Mouse (Mus musculus): ENCODE results near the gene Ctf2.

The Ctf2 gene

DNA sequence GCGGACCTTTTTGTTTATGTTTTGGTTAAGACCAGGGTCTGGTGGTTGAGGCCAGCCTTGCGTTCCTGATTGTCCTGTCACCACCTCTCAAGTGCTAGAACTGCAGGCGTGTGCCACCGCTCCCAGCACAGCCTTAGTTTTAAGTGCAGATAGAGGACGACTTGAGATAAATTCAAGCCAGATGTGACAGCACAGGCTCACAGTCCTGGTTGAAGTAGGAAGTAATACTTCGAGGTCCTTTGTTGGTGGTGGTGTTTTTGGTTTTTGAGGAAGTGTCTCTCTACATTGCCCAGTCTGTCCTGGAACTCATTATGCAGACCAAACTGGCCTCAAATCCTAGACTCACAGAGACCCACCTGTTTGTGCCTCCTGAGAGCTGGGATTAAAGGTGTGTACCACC lies 27.8 kb upstream of the Ctf2 start:
- DNase-seq: no peak

DNA sequence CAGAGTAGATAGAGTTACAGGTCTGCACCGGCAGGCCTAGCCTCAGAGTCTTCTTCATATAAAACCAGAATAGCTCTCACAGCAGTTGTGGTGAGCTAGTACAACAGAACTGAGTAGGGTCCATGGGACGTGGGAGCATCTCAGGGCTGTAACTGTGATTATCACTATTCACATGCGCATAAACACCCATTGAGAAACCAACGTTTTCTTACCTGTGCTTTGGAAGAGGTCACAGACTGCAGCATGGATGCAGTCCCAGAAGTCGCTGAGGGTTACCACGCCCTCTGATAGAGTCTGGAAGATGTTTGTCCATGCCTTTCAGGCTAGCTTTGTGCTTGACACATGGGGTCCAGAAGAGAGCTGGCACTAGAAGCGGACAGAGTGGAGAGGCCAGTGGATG lies 21.8 kb upstream of the Ctf2 start:
- DNase-seq: no peak

DNA sequence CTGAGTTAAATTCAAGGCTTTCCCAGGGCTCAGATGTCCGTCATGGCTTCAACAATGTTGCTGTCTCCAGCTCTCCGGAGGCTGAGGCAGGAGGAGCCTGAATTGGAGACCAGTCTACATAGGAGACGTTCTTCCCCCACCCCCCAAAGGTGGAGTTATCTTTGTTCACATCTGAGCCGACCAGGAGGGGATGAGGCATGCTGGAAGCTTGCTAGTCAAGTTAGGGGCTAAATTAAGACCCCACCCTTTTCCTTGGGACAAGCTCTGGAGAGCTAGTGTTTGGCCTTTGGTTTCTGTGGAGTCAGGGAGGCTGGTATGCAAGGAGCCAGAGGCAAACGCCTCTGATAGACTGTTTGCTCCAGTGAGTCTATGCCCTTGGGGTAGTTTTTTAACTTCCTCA lies 21.2 kb upstream of the Ctf2 start:
- DNase-seq: no peak

DNA sequence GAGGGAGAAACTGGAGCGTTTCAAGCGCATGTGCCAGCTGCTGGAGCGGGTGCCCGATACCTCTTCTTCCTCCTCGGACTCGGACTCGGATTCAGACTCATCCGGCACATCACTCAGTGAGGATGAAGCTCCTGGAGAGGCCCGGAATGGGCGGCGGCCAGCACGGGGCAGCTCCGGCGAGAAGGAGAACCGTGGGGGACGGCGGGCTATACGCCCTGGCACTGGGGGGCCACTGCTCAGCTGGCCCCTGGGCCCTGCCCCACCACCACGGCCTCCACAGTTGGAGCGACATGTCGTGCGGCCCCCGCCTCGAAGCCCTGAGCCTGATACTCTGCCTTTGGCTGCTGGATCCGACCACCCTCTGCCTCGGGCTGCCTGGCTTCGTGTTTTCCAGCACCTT lies 20.1 kb upstream of the Ctf2 start:
- no peak for DNase-seq

DNA sequence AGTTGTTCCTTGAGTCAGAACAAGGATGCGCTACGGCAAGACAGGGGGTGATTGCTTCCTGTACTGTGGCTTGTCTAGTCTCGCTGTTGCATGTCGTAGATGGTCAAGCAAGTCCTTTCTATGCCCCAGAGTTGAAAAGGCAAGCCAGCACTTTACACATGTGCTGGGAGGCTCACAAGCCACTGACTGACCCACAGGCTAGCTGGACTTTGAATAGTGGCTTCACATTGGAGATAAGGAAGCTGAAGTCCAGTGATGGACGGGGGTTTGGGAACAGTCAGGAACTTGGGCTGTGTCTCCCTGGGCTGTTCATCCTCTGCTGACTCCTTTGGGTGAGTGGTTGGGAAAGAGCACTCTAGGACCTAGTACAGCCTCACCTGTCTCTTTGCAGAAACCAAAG lies 19.7 kb upstream of the Ctf2 start:
- no peak for DNase-seq

DNA sequence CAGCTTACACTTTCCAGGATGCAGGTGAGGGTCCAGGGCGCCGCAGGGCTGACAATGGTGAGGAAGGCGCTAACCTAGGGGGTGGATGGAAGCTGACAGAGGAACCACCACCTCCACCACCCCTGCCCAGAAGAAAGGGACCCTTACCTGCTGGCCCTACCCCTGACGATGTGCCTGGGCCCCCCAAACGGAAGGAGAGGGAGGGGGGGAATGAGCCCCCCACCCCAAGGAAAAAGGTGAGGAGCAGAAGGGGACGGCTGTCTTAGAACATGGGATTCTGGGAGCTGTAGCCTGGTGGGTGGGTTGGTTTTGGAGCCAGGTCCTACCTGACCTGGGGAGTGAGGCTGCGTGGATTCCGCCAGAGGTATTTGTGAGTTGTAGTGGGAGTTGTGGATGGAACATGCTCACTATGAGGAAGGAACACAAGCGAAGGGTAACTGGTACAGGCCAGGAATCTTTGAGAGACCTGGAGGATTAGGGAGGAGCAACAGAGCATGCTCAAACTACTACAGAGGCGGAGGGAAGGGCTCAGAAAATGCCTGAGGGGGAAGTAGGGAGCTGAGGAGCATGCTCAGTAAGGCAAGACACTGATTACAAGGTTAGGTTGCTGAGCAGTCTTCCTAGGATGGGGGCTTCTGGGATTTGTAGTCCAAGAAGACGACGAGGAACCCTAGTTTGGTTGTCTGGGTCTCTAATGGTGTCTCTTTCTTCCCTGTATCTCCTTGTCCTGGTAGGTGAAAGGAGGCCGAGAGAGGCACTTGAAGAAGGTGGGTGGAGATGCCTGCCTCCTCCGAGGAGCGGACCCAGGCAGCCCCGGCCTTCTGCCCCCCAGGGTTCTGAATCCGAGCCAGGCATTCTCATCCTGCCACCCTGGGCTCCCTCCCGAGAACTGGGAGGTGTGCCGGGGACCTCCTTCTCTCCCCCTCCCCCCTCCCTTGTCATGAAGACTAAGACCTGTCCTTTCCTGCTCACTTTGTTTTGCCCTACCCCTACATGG lies 18.5 kb upstream of the Ctf2 start:
- no peak for DNase-seq

DNA sequence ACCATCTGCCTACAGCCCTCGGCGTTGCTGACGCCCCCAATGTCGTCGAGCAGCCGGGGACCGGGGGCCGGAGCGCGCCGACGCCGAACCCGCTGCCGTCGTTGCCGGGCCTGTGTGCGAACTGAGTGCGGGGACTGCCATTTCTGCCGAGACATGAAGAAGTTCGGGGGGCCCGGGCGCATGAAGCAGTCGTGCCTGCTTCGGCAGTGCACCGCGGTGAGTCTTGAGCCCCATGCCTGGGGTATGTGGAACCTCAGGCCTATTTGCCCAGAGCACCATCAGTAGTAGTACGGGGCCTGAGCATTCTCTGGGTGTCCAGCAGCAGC lies 16.2 kb upstream of the Ctf2 start:
- DNase-seq: no peak

DNA sequence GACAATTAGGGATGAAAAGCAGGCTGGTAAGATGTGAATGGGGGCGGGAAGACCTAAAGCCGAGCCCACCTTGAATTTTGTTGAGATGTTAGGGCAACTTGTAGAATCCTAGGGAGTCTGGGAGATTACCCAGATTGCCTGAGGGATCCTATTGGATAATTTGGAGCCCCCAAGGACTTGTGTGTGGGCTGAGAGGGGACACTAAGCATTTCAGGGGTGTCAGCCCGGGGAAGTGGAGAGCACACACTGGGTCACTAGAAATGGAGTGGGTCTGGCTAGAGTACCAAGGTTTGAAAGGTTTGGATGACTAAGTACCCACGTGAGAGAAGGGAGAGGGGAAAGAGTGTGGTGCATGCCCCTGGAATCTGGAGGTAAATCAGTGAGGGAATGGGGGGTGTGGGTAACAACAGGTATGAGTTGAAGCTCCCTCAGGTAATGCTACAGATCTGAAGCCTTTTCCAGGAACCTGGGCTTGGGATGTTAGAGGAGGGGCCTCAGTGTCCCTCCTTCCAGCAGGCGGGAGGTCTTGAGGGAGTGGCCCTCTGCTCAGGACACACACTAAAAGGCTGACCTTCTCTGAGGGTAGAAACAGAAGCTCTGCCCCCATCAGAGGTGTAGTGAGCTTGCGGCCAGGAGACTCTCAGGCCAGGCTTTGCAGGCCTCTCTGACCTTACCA lies 15.7 kb upstream of the Ctf2 start:
- DNase-seq: no peak

DNA sequence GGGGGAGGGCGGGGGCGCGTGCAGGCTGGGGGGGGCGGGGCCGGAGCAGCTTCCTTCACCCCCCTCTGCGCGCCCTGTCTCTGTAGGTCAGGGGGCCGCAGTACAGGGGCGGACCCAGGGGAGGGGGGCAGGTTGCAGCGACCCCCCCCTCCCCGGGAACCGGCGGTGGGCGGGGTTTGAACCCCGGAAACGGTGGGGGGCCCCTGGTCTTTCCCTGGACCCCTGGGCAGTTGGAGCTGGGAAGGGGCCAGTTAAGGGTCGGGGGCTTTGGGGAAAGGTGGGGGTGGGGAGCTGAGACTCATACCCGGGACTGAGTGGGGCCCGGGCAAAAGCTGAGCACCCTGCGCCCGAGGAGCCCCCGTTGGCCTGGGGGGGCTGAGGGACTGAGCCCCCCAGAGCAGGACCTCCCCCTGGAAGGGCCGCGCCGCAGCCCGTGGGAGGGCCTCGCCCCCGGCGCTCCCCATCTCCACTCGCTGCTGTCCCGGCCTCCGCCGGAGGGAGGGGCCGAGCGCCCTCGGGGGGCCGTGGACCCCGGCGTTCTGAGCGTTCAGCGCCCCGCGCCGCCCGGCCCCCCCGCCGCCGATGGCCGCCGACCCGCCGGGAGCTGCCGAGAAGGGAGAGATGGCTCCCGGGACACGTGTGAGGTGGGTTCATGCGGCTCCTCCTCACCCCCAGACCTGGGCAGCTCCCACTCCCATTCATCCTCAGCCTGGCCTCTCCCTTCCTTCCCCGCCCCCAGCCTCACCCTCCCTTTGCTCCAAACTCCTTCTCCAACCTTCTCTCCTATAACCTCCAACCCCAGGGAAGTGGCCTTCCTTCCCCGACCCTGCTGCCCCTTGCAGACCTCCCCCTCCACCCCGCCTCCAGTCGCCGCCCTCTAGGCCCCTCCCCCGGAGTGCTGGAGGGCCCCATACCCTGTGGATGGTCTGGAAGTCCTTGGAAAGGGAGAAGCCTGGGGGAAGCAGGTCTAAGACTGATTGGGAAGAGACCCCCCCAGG lies 14.8 kb upstream of the Ctf2 start:
- no peak for DNase-seq

DNA sequence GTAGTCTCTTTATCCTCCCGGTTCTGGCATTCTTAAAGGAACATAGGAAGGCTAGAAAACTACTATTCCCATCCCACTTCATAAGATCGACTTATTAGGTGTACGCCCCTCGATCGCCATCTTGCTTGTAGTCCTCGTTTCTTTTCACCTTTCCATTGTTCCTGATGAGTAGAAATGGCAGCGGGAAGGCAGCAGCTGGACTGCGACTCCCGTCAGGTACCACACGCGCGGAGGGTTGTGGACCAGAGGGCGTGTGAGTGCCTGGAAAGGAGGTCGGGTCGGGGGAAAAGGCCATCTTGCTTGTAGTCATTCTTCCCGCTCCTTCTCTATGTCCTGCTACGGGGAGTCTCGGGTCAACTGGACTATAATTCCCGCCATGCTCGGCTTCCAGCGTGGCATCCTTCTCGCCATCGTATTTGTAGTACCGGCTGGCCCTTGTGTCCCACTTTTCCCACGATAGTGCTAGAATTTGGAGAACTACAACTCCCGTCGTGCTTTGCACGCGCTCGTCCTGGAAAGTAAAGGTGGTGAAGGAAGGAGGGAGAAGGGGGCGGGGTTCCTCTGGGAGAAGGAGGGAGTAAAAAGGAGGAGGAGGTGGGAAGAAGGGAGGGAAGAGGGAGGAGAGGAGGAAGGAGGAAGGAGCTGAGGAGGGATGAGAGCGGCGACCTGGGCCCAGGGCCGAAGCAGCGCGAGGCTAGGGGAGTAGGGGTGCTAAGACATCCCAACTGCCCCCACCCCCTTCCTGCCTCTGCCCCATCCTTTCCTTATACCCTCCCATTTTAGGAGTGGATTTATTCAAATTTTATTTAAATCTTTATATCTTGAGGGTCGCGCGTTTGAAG lies 13.9 kb upstream of the Ctf2 start:
- peak; percentile 93 for DNase-seq

DNA sequence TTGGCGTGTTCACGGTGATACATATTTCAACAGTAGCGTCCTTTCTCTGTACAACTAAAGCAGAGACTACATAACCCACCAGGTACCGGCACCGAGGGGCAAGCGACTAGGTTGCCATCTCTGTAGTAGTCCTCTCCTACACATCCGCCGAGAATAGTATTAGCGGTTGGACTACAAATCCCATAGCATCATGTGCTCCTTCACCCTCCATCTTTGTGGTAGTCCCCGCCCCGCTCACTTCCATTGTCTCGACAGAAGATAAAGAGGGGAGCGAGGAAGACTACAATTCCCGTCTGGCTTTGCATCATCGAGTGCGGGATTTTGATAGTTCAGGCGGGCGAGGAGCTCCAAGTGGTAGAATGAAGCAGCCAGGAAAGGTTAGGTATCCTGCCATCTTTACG lies 13.3 kb upstream of the Ctf2 start:
- DNase-seq: peak; percentile 90

DNA sequence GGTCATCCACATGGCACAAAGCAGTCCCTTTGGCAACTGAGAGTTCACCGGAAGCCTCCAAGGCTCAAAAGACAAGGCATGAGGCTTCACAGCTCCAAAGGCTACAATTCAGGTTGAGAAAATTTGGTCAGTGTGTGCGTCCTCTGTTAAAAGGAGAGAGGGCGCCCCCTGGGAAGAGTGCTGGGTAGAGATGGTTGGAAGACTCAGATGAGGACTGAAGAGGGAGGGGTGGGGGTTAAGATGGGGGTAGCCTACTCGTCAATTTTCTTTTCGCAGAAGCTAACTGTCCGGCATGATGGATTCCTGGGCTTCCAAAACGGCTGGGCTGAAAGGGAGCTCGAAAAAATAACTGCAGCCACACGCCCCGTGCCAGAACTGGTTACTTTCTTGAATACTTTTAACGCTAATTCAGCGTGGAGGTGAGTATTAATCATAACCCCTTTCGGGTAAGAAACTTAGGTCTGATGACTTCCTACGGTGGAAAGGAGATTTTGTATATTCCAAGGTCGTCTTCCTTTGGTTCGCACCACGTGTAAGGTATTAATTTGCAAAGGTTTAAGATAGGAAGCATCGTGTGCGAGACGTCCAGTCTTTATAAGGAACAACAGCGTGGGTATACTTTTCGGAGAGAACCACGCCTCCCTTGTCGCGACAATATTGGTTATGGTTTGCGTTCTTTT lies 12.5 kb upstream of the Ctf2 start, which contains the start of gene Fbxl19:
Fbxl19 (plus strand) TSS at position 178 of the 680 bp plus-strand sequence.
- peak; percentile 79 for DNase-seq

DNA sequence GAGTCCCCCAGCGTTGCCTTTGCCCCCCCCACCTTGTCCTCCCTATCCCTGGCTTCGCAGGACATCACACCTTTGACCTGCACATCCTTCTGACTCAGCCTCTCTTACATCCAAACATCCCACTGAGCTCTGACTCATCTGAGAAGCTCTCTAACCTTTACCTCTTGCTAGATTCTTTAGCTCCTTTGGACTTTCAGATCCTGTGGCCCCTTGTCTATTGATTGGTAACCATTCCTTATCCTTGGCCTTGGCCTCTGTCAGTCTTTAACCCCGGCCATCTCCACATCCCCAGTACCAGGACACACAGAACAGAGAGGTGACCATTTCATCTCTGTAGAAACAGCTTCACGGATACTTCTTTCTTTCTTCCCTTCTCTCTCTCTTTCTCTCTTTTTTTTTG lies 1.8 kb downstream of the Ctf2 start:
- no peak for DNase-seq

DNA sequence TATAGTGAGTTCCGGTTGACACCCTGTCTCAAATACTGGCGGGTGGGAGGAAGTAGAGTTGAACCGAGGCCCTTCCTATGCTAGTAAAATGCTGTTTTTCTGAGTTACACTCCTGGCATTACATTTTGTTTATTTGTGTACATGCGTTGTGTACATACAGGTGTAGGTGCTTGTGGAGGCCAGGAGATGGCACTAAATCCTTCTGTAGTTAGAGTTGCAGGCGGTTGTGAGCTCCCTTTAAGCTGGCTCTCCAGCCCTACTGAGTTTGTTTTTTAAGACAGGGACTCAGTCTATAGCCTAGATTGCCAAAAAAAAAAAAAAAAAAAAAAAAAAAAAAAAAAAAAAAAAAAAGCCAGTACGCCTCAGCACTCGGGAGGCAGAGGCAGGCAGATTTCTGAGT lies 4.1 kb downstream of the Ctf2 start:
- DNase-seq: no peak

DNA sequence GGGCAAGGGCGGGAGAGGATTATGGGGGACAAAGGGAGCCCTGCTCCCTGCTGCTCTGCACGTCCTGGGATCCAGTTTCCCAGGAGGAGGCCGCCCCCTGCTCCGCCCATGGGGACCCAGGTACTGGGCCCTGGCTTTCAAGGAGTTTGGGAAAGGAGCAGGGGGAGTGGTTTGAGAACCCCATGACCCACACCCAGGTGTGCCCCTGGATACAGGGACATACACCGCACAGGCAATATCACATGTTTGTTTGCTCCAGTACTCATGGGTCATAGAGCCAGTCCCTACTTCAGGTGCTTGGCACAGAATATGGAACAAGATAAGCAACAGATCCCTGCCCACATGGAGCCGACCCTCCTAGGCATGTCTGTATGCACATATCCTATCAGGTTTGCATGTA lies 6.0 kb downstream of the Ctf2 start:
- DNase-seq: no peak

DNA sequence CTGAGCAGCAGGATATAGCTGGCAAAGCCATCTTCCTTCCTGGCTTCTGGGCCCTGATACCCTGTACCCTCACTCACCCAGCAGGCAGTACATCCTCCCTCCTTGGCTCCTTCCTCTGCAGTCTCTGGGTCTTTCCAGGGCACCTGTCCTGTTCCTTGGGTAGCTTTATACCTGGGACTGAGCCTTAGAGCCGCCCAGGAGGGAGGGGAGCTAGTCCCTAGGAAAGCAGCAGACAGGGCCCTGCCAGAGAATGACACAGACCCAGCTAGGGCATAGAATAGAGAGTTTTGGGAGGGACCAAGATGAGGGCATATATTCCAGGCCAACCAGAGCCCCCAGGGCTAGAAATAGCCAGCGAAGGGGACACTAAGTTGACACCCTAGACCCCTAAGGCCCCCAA lies 6.5 kb downstream of the Ctf2 start:
- no peak for DNase-seq

DNA sequence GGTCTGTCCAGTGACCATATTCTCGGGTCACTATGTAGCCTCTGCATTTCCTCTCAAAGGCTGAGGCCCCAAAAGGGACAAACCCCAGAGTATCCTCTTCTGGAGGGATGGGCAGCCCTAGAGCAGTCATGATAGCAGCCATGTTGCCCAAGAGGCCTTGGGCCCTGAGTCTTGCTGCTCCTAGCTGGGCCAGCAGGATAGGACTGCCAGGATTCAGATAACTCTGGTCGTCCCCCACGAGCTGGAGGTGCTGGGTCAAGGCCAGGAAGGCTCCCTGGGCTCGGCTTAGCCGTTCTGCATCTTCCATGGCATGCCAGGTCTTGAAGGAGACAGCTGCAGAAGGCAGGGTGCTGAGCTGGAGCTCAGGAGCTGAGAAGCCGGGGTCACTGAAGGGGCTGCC lies 12.7 kb downstream of the Ctf2 start:
- no peak for DNase-seq

DNA sequence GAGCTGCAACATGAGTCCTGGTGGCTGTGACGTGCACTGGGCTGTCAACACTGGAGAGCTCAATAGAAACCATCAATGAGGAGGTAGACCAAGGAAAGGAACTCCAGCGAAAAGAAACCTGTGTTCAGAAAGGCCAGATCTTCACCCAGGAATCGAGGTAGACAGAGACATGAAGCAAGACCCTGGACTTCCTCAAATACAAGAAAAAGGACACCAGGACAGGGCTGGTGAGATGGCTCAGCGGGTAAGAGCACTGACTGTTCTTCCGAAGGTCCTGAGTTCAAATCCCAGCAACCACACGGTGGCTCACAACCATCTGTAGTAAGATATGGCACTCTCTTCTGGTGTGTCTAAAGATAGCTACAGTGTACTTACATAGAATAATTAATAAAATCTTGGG lies 13.6 kb downstream of the Ctf2 start:
- no peak for DNase-seq

DNA sequence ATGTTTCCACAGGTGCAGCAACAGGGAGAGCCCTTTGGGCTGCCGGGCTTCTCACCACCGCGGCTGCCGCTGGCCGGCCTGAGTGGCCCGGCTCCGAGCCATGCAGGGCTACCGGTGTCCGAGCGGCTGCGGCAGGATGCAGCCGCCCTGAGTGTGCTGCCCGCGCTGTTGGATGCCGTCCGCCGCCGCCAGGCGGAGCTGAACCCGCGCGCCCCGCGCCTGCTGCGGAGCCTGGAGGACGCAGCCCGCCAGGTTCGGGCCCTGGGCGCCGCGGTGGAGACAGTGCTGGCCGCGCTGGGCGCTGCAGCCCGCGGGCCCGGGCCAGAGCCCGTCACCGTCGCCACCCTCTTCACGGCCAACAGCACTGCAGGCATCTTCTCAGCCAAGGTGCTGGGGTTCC lies 15.0 kb downstream of the Ctf2 start:
- peak; percentile 72 for DNase-seq

DNA sequence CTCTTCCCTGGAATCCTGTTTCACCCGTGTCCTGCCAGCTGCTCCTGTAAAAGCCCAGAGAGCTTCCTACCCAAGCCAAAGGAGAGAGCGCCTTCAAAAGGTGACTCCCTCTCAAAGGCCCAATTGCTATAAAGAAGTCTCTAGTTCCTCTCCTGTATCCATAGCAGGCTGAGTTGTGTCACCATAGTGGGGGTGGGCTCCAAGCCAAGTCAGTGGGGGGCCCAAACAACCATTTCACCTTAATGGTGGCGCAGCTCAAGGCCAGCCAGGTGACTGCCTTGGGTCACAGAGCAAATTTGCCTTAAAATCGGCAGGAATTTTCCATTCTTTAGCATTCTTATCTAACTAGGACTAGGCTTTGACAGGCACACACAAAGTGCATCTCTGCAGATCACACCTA lies 17.1 kb downstream of the Ctf2 start:
- no peak for DNase-seq
